Mouse (Mus musculus) layer of hippocampus, postnatal 36 days (tissue): Measurements from ENCODE around the gene 2900026A02Rik. TPM values are rescaled to one million over a fixed set of nuclear protein-coding genes. Genes with fewer than 3 reads are reported as not detected.

Experiments
- DNase-seq, 2 experiments: peaks; one replicate each; pipeline ENCODE4 v3.0.0; 2022
- total RNA-seq, 2 experiments: library from RNA; stranded (reverse); gene quantifications; 2 replicates each; pipeline ENCODE4 v1.2.3; 2021

The 2900026A02Rik gene
- 10 to 100 TPM; 62.4 to 66.1 TPM for total RNA-seq

- DNase-seq: peak; percentile 56 to 59
Measured at GRCm38 (mm10) chr5:113221147-113221865, at the start of gene 2900026A02Rik. TSS of gene 2900026A02Rik (minus strand) at chr5:113221236.

DNA sequence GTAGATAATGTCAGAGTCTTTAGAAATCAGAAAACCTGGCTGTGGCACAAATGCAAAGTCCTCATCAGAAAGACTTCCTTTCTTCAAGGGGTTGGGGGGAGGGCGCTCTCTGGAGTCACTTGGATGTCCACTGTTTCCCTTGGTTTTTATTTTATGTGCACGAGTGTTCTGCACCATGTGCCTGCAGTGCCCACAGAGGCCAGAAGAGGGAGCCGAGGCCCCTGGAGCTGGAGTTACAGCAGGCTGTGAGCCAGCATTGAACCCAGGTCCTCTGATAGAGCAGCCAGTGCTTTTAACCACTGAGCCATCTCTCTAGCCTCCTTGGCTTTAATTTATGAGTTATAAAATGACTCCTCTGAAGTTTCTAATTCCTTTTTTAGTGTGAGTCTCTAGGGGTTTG, 49.0 kb upstream of the 2900026A02Rik start:
- no peak for DNase-seq

DNA sequence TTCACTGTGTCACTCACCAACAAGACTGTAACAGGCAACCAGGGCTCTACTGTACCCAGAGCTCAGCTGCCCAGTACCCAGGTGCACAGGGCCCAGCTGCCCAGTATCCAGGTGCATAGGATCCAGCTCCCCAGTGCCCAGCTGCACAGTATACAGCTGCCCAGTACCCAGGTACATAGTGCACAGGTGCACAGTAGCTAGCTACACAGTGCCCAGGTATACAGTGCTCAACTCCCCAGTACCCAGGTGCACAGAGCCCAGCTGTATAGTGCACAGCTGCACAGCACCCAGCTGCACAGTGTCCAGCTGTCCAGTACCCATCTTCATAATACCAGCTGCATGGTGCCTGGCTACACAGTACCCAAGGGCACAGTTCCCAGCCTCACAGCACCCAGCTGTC, 47.2 kb upstream of the 2900026A02Rik start:
- no peak for DNase-seq

- no peak for DNase-seq
Measured at GRCm38 (mm10) chr5:113265637-113266036, 44.6 kb upstream of the 2900026A02Rik start.

DNA sequence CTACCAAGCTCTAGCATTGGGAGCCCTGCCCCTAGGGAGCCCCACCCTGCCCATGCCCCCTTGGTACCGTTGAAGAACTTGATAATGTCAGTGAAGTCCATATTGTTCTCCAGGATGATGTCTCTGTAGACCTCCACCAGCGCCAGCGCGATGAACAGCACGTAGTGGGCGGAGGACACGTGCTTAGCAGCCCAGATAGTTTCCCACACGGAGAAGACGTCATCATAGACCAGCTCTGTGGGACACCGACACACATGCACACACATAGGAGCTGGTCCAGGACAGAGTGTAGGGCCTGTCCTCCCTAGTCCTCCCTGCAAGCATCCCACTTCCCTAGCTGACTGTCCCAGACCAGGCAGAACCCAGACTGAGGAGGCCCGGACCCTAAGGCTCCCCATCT, 29.8 kb upstream of the 2900026A02Rik start:
- peak in 1 of 2 experiments; percentile 24 for DNase-seq

DNA sequence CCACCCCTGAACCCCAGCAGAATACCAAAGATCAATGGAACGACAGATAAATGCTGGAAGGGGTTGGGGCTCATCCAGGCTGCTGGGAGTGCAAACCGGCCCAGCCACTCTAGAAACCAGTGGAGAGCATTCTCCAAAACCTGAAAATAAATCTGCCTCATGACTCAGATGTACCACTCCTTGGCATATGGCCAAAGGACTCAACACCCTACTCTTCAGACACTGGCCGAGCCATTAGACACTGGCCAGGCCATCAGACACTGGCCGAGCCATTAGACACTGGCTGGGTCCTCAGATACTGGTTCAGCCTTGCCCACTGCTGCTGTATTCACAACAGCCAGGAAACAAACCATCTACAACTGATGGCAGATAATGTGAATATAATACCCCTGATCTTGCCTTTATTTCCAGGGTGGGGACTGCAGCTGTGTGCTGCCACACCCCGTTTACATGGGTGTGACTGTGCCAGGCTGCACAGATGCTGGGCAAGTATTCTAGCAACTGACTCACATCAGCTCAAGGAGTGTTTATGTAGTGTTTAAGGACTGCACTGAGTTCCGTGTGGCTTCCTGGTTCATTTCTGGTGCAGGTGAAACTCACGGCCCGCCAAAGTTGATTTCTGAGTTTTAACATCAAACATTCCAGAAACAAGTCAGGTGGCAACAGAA, 28.4 kb upstream of the 2900026A02Rik start:
- no peak for DNase-seq

- no peak for DNase-seq
Measured at GRCm38 (mm10) chr5:113230196-113230595, 9.2 kb upstream of the 2900026A02Rik start.

DNA sequence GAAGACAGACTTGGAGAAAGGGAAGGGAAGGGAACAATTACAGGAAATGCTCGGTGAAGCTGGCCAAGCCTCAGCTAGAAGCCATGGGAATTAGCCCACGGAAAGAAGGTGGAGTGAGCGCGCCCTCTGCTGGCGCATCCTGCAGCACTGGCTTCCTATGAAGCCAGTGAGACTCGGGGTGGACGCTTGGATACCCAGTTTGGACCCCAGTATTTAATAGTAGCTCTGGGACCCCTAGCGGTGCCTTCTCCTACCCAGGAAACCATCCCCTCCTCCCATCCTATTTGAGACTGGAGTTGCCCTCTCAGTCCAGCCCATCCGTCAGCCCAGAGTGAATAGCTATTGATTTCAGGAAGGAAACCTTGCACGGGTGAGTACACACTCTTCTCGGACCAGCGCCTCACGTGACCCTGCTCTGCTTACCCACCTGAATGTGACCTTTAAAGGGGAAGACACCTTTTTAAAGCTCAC, 5.6 kb upstream of the 2900026A02Rik start, which contains the start of gene Tmem211:
Gene Tmem211, plus strand, starts transcription at position 278 of the 471 bp plus-strand sequence.
- peak; percentile 79 to 82 for DNase-seq

GRCm38 (mm10) chr5:113225686-113226435, 4.8 kb upstream of the 2900026A02Rik start:
- DNase-seq: no peak

DNA sequence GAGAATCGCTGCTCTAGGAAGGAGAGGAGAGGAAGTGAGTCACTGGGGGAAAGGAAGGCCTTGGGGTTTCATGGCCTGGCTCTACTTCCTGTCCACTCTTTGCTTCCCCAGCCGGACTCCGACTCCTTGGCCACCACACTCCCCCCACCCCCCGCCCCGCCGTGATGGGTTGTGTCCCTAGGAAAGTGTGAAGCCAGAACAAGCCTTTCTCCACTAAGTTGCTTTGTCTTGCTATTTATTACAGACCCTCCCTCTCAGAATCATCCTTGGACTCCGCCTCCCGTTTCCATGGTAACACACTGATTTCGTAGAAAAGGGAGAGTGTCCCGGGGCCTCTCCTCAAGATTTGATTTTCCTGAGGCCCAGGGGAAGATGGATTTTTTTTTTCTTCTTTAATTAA, 4.2 kb upstream of the 2900026A02Rik start:
- no peak for DNase-seq

GRCm38 (mm10) chr5:113223888-113224287, 2.9 kb upstream of the 2900026A02Rik start:
- DNase-seq: no peak

- DNase-seq: no peak
Measured at GRCm38 (mm10) chr5:113220383-113221146, 471 bp downstream of the 2900026A02Rik start.

- DNase-seq: no peak
Measured at GRCm38 (mm10) chr5:113219876-113220275, 1.2 kb downstream of the 2900026A02Rik start.

DNA sequence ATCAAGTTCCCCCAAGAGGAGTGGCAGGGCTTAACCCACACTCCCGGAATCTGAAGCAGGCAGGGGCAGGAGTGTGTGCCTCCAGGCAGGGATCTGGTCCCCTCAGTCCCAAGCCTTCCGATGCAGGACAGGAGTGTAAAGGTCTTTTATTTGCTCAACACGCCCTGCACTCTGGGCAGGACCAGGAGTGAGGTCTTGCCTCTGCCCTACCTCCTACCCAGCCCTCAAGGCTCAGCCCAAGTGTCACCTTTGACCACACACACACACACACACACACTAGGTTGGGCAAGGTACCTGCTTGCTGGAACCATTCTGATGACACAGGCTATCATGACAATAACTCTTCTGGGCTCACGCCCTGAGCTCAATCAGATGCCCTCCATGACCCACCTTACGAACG, 1.6 kb downstream of the 2900026A02Rik start:
- DNase-seq: no peak

DNA sequence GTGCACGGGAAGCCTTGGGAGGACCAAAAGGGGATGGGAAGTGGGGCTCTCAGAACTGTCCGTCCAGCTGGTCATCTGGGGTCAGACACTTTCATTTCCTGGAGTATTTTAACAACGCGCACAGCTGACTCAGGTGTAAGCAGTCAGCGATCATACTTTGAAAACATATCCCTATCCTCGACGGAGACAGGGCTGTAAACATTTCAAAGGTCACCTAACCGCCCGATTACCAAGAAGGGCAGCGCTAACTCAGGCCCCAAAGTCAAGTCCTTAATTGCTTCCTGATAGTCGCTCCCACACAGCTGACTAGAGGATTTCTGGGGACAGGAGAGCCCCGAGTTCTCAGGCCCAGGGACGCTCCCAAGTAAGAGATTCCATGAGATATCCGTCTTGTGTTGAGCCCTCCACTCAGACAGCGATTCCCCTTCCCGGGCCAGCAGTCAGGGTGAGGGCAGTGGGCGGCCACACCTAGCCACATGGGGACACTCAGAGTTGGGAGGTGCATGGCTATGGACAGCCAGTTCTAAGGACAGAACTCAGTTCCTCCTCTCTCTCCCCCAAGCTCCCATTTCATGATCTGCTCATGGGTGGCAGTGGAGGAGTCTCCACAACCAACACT, 2.3 kb downstream of the 2900026A02Rik start:
- DNase-seq: no peak

GRCm38 (mm10) chr5:113217076-113217475, 4.0 kb downstream of the 2900026A02Rik start:
- DNase-seq: no peak

GRCm38 (mm10) chr5:113216328-113216960, 4.6 kb downstream of the 2900026A02Rik start:
- no peak for DNase-seq

- DNase-seq: no peak
Measured at GRCm38 (mm10) chr5:113215610-113216011, 5.4 kb downstream of the 2900026A02Rik start.

- DNase-seq: no peak
Measured at GRCm38 (mm10) chr5:113214455-113214854, 6.6 kb downstream of the 2900026A02Rik start.

- DNase-seq: no peak
Measured at GRCm38 (mm10) chr5:113214041-113214440, 7.0 kb downstream of the 2900026A02Rik start.

- DNase-seq: no peak
Measured at GRCm38 (mm10) chr5:113212156-113212835, 8.7 kb downstream of the 2900026A02Rik start.
